ENCODE assay signal across 15 mouse cellular contexts in genomic region chr5:148159328-148159727, GRCm38 (mm10).
DNase-seq lines count a peak whose midpoint lies in the region; ATAC-seq lines count a peak whose summit lies in the region.
"Had no signal": no experiment of that assay in that cellular context is flagged by ENCODE, and none has a peak within 500 bp of the region (broad histone marks: within the 10 kb centered on the region; RNA-seq: fewer than 3 reads in every experiment).

No protein-coding gene starts in this region.

- H3K9ac ChIP-seq in kidney, embryonic 14.5 days (ENCODE audit: low read depth, low read length), result no peak overlapping the region
- no peak overlapping the region for H3K9ac ChIP-seq in neural tube, embryonic 12.5 days
- H3K9ac ChIP-seq: limb, embryonic 12.5 days had no signal

- no peaks in the 10 kb centered on the region for H3K9me3 ChIP-seq in kidney, embryonic 14.5 days (ENCODE audit: control insufficient read depth, low read length)
- no peaks in the 10 kb centered on the region for H3K9me3 ChIP-seq in neural tube, embryonic 12.5 days
- H3K9me3 ChIP-seq: limb, embryonic 12.5 days had no signal

- 51% methylated on average over 8 of the region's 8 CpGs for WGBS in kidney, embryonic 14.5 days
- 68% methylated on average over 8 of the region's 8 CpGs for WGBS in neural tube, embryonic 12.5 days

- DNase-seq in adrenal gland, postnatal 14 days, result peak; percentile 6
- no peak for DNase-seq in adrenal gland, postnatal 10 days
- DNase-seq in kidney, adult 11 months, result no peak
- no peak for DNase-seq in neural tube, embryonic 10.5 days (ENCODE audit: extremely low spot score, low spot score)
- DNase-seq in lung, postnatal 36 days, result peak; percentile 15
- DNase-seq in urinary bladder, postnatal 25 days (ENCODE audit: low spot score), result no peak
- DNase-seq: cerebellum, adult 9-10 months; gastrocnemius, postnatal 25 days; thymus, postnatal 4 days had no signal

- peak; percentile 16; the same call in 1 of the 2 replicates for ATAC-seq in kidney, embryonic 14.5 days (ENCODE audit: low FRiP score, low TSS enrichment)
- no peak for ATAC-seq in neural tube, embryonic 12.5 days (ENCODE audit: low FRiP score, low read depth)
- ATAC-seq: intestine, postnatal 0 days had no signal

- no peak overlapping the region for H3K27ac ChIP-seq in kidney, embryonic 14.5 days (ENCODE audit: low read depth, low read length)
- H3K27ac ChIP-seq in neural tube, embryonic 12.5 days, result 0 out of 2 replicates have a peak overlapping the region, but pooled peaks have one; percentile 5
- H3K27ac ChIP-seq: limb, embryonic 12.5 days had no signal

- no peak overlapping the region for H3K4me3 ChIP-seq in kidney, embryonic 14.5 days (ENCODE audit: low read length)
- H3K4me3 ChIP-seq in neural tube, embryonic 12.5 days, result no peak overlapping the region
- H3K4me3 ChIP-seq: limb, embryonic 12.5 days; myocyte had no signal

- no peaks in the 10 kb centered on the region for H3K4me1 ChIP-seq in kidney, embryonic 14.5 days (ENCODE audit: control insufficient read depth, insufficient read depth, low read length)
- 0 out of 2 replicates have a peak, but pooled peaks cover 11% of the 10 kb centered on the region for H3K4me1 ChIP-seq in neural tube, embryonic 12.5 days

- no peaks in the 10 kb centered on the region for H3K36me3 ChIP-seq in kidney, embryonic 14.5 days (ENCODE audit: control insufficient read depth, insufficient read depth, low read length)
- H3K36me3 ChIP-seq in neural tube, embryonic 12.5 days, result no peaks in the 10 kb centered on the region
- H3K36me3 ChIP-seq: limb, embryonic 12.5 days had no signal

- no peaks in the 10 kb centered on the region for H3K27me3 ChIP-seq in kidney, embryonic 14.5 days (ENCODE audit: control insufficient read depth, insufficient read depth, low read length)
- no peaks in the 10 kb centered on the region for H3K27me3 ChIP-seq in neural tube, embryonic 12.5 days (replicated peaks)

- H3K4me2 ChIP-seq in kidney, embryonic 14.5 days (replicated peaks; ENCODE audit: low read depth, low read length), result no peak overlapping the region
- H3K4me2 ChIP-seq in neural tube, embryonic 12.5 days (replicated peaks), result no peak overlapping the region
- H3K4me2 ChIP-seq: heart, embryonic 11.5 days; limb, embryonic 12.5 days had no signal

Comparison
In these comparisons a context has a peak if more than half of its experiments do, and no peak if none do; other contexts are left out.
1. DNase-seq: peak in adrenal gland, postnatal 14 days (single experiment) and lung, postnatal 36 days (single experiment); none in adrenal gland, postnatal 10 days (single experiment), kidney, adult 11 months (single experiment), neural tube, embryonic 10.5 days (single experiment) and urinary bladder, postnatal 25 days (single experiment).